Mouse (Mus musculus): ENCODE measurements around the gene Fen1.

DNA sequence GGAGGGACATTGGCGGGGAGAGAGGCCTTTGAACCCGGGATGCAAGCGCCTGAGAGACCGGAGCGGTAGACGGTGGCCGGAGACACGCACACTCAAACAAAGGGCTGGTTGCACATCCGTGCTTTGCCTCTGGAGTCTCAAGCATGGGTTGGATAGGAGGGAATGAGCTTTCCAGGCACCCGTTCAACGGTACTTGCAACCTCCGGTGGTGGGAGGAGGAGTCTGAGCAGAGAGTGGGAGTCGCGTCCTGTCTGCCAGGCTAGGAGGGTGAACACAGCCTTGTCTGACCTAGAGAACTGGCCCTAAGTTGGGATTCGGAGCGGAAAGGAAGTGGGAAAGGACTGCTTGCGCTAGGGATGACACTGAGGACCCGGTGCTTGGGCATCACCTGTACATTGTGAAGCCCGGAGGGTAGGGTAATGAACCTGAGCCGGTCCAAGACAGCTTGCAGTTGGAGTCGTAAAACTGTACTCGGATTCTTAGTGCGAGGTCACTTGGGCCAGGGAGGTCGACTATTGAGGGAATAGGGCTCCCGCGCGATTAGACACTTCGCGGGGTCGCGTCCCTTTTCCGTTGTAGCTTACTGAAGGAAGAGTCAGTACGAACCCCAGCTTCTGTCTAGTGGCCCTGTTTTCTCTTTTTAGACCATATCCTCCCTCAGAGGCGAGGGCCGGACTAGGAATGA, 20.5 kb downstream of the Fen1 start:
- TF ChIP-seq CTCF (IDR thresholded peaks at IDR 0.05) (0 out of 2 replicates have a peak, but pooled peaks have one; percentile 16), EP300 (IDR thresholded peaks at IDR 0.05) (no peak)
